Mouse (Mus musculus) ES-E14 (cell line): Measurements from ENCODE around the gene Vmn1r59.

Experiments
- CHD2 ChIP-seq: IDR thresholded peaks from 2 replicates; pipeline ENCODE4 v1.6.1; 2014; ENCODE audit warnings: mild to moderate bottlenecking, low read depth, low read length, inconsistent platforms
- HCFC1 ChIP-seq: IDR thresholded peaks from 2 replicates; pipeline ENCODE4 v1.6.1; 2012; ENCODE audit warnings: low read length, inconsistent platforms, borderline replicate concordance; ENCODE audit not compliant: insufficient read depth
- MAFK ChIP-seq: IDR thresholded peaks from 2 replicates; pipeline ENCODE4 v1.6.1; 2014; ENCODE audit warnings: mild to moderate bottlenecking, low read depth, low read length, inconsistent platforms; ENCODE audit not compliant: insufficient read depth
- ZC3H11A ChIP-seq: IDR thresholded peaks from 2 replicates; pipeline ENCODE4 v1.6.1; 2012; ENCODE audit warnings: low read depth, mild to moderate bottlenecking, inconsistent platforms, low read length, borderline replicate concordance
- ZNF384 ChIP-seq: IDR thresholded peaks from 2 replicates; pipeline ENCODE4 v1.6.1; 2012; ENCODE audit warnings: low read depth, low read length, inconsistent platforms

DNA sequence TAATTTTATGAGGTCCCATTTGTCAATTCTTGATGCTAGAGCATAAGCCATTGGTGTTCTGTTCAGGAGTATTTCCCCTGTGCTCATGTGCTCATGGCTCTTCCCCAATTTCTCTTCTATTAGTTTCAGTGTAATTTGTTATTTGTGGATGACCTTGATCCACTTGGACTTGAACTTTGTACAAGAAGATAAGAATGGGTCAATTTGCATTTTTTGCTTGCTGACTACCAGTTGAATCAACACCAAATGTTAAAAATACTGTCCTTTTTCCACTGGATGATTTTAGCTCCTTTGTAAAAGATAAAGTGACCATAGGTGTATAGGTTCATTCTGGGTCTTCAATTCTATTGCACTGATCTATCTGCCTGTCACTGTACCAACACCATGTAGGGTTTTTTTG is 7.9 kb downstream of the Vmn1r59 start:
- TF ChIP-seq ZNF384 (no peak), MAFK (no peak), CHD2 (no peak), HCFC1 (no peak), ZC3H11A (no peak)
